ENCODE assay signal across 19 mouse cellular contexts in genomic region chr11:82956925-82957324, GRCm38 (mm10). TPM values are rescaled to one million over a fixed set of nuclear protein-coding genes. Genes with fewer than 3 reads are reported as not detected.
"Had no signal": no experiment of that assay in that cellular context is flagged by ENCODE, and none has a peak within 500 bp of the region (broad histone marks: within the 10 kb centered on the region; RNA-seq: fewer than 3 reads in every experiment).

No protein-coding gene starts in this region.

- H3K4me3 ChIP-seq: lung, embryonic 15.5 days; megakaryocyte, embryonic 14.5 days; midbrain, embryonic 13.5 days; midbrain, embryonic 15.5 days; neural tube, embryonic 12.5 days had no signal

- H3K9me3 ChIP-seq: lung, embryonic 15.5 days; midbrain, embryonic 13.5 days; midbrain, embryonic 15.5 days; neural tube, embryonic 12.5 days had no signal

- DNase-seq: liver, postnatal 0 days; lung, adult 2 months; lung, postnatal 14 days; lung, postnatal 36 days; right cerebral cortex, postnatal 14 days; spleen, adult 18-20 months; thymus, adult 2 months; thymus, postnatal 25 days; thymus, postnatal 4 days had no signal

- H3K27ac ChIP-seq: lung, embryonic 15.5 days; macrophage; midbrain, embryonic 13.5 days; midbrain, embryonic 15.5 days; neural tube, embryonic 12.5 days had no signal

- ATAC-seq: liver, postnatal 0 days; lung, postnatal 0 days; midbrain, embryonic 13.5 days; midbrain, embryonic 15.5 days had no signal

- H3K9ac ChIP-seq: liver, postnatal 0 days; lung, embryonic 15.5 days; midbrain, embryonic 13.5 days; midbrain, embryonic 15.5 days; neural tube, embryonic 12.5 days had no signal

- H3K4me1 ChIP-seq: lung, embryonic 15.5 days; neural tube, embryonic 12.5 days had no signal

- H3K4me2 ChIP-seq: lung, embryonic 15.5 days; midbrain, embryonic 11.5 days; midbrain, embryonic 13.5 days; midbrain, embryonic 15.5 days; neural tube, embryonic 12.5 days had no signal

- H3K36me3 ChIP-seq: lung, embryonic 15.5 days; midbrain, embryonic 13.5 days; midbrain, embryonic 15.5 days; neural tube, embryonic 12.5 days had no signal

RNA-seq across cellular contexts. Expression of gene Unc45b, which starts 46.6 kb away (rescaled TPM):
- total RNA-seq: monocyte, adult 5-6 weeks; neutrophil, adult 5-6 weeks had no signal
- polyA plus RNA-seq: macrophage had no signal
